Mouse (Mus musculus): ENCODE measurements around the gene Pparg. TPM values are rescaled to one million over a fixed set of nuclear protein-coding genes. Genes with fewer than 3 reads are reported as not detected.

The Pparg gene
- polyA plus RNA-seq, 1 experiment from 2014 or later, result not detected

DNA sequence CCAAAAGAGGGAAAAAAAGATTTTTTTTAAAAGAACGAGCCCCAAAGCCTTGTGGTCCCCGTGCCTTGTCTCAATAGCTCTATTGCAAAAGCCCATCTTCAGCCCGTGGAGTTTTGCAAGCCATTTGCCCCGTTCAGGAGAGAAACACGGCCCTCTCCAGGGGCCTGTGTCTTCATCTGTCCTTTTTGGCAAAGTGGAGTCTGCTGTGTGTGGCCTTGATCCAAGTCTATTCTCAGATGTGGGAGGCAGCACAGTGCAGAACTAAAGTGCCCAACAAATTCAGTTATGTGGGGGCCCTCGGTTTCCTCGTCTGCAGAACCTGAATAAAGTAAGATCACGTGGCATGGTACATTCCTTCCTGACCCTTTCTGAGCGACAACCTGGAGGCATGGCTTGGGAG is 162.4 kb downstream of the Pparg start:
- WGBS, result 75% methylated on average over 9 of the region's 9 CpGs
- no peaks in the 10 kb centered on the region for H3K4me1 ChIP-seq
- H3K27ac ChIP-seq, result no peak overlapping the region
- no peaks in the 10 kb centered on the region for H3K9me3 ChIP-seq (replicated peaks)
- H3K4me2 ChIP-seq, result no peak overlapping the region
- H3K27me3 ChIP-seq, result no peaks in the 10 kb centered on the region
- H3K9ac ChIP-seq, result no peak overlapping the region
- ATAC-seq, result no peak
- no peaks in the 10 kb centered on the region for H3K36me3 ChIP-seq (ENCODE audit: poor library complexity, severe bottlenecking)
- no peak overlapping the region for H3K4me3 ChIP-seq

GRCm38 (mm10) chr6:115524449-115524990 is 163.8 kb downstream of the Pparg start:
- Histone ChIP-seq H3K27ac (no peak overlapping the region), H3K36me3 (ENCODE audit: poor library complexity, severe bottlenecking) (no peaks in the 10 kb centered on the region), H3K4me1 (no peaks in the 10 kb centered on the region), H3K4me3 (no peak overlapping the region), H3K4me2 (no peak overlapping the region), H3K9me3 (replicated peaks) (no peaks in the 10 kb centered on the region), H3K27me3 (no peaks in the 10 kb centered on the region), H3K9ac (no peak overlapping the region)
- ATAC-seq, result no peak
- 91% methylated on average over 9 of the region's 9 CpGs for WGBS

- Histone ChIP-seq H3K9me3 (replicated peaks) (no peaks in the 10 kb centered on the region), H3K36me3 (ENCODE audit: poor library complexity, severe bottlenecking) (no peaks in the 10 kb centered on the region), H3K9ac (no peak overlapping the region), H3K4me2 (no peak overlapping the region), H3K4me1 (no peaks in the 10 kb centered on the region), H3K27ac (no peak overlapping the region), H3K27me3 (no peaks in the 10 kb centered on the region), H3K4me3 (no peak overlapping the region)
- 92% methylated on average over 3 of the region's 3 CpGs for WGBS
- ATAC-seq, result no peak
Measured at GRCm38 (mm10) chr6:115527418-115527817, 166.7 kb downstream of the Pparg start.

- no peaks in the 10 kb centered on the region for H3K36me3 ChIP-seq (ENCODE audit: poor library complexity, severe bottlenecking)
- ATAC-seq, result no peak
- no peaks in the 10 kb centered on the region for H3K27me3 ChIP-seq
- H3K9me3 ChIP-seq (replicated peaks), result no peaks in the 10 kb centered on the region
- H3K4me2 ChIP-seq, result no peak overlapping the region
- H3K9ac ChIP-seq, result no peak overlapping the region
- no peaks in the 10 kb centered on the region for H3K4me1 ChIP-seq
- no peak overlapping the region for H3K4me3 ChIP-seq
- 97% methylated on average over 4 of the region's 4 CpGs for WGBS
- H3K27ac ChIP-seq, result no peak overlapping the region
Measured at GRCm38 (mm10) chr6:115528372-115528771, 167.6 kb downstream of the Pparg start.

GRCm38 (mm10) chr6:115534617-115535016 is 173.9 kb downstream of the Pparg start:
- Histone ChIP-seq H3K4me2 (no peak overlapping the region), H3K9me3 (replicated peaks) (no peaks in the 10 kb centered on the region), H3K27ac (no peak overlapping the region), H3K27me3 (no peaks in the 10 kb centered on the region), H3K9ac (no peak overlapping the region), H3K4me3 (no peak overlapping the region), H3K36me3 (ENCODE audit: poor library complexity, severe bottlenecking) (no peaks in the 10 kb centered on the region), H3K4me1 (no peaks in the 10 kb centered on the region)
- 68% methylated on average over 7 of the region's 7 CpGs for WGBS
- peak; percentile 26; the same call in 1 of the 2 replicates for ATAC-seq

DNA sequence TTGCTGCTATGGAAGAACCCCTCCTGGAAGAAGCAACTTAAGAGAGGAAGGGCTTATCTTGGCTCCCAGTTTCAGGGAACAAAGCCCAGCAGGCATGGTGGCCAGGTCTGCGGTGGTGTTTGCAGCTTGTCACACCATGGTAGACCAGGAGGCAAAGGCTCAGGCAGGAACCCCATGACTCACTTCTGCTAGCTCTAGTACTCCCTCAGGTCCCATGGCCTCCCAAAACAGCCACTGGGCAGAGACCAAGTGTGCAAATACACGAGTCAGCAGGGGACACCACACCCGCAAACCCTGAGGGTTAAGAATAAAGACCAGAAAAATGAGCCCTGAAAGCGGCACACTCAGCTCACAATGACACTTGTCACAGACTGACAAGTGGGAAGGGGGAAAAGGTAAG is 175.4 kb downstream of the Pparg start:
- 65% methylated on average over 4 of the region's 4 CpGs for WGBS
- ATAC-seq, result no peak

GRCm38 (mm10) chr6:115538645-115539429 is 178.1 kb downstream of the Pparg start:
- WGBS, result 19% methylated on average over 26 of the region's 26 CpGs
- H3K4me1 ChIP-seq, result peaks cover 3% of the 10 kb centered on the region; the same call in 1 of the 2 replicates
- H3K27ac ChIP-seq, result no peak overlapping the region
- no peaks in the 10 kb centered on the region for H3K9me3 ChIP-seq (replicated peaks)
- H3K4me3 ChIP-seq, result peak overlapping the region; percentile 30
- H3K36me3 ChIP-seq (ENCODE audit: poor library complexity, severe bottlenecking), result no peaks in the 10 kb centered on the region
- H3K27me3 ChIP-seq, result no peaks in the 10 kb centered on the region
- ATAC-seq, result peak; percentile 85
- peak overlapping the region; percentile 67 for H3K9ac ChIP-seq
- peak overlapping the region; percentile 59 for H3K4me2 ChIP-seq

More for the DNA sequence above, 175.4 kb downstream of the Pparg start:
- Histone ChIP-seq H3K9me3 (replicated peaks) (no peaks in the 10 kb centered on the region), H3K4me2 (no peak overlapping the region), H3K4me1 (no peaks in the 10 kb centered on the region), H3K27ac (no peak overlapping the region), H3K9ac (no peak overlapping the region), H3K27me3 (no peaks in the 10 kb centered on the region), H3K36me3 (ENCODE audit: poor library complexity, severe bottlenecking) (no peaks in the 10 kb centered on the region), H3K4me3 (no peak overlapping the region)

Other genes with a start within 250 kb of the Pparg start
- gene Syn2, start 226.0 kb upstream of the Pparg start, polyA plus RNA-seq (2015; fragmentation: Nextera tagmentation; extraction: Ambion mirVana), result 15.6 and 18.3 TPM in 2 replicates
- not detected in 2 replicates for gene Gm17482, start 133.6 kb upstream of the Pparg start, polyA plus RNA-seq (2015; fragmentation: Nextera tagmentation; extraction: Ambion mirVana)
- 0.62 and 0.97 TPM in 2 replicates for gene Timp4, start 108.7 kb upstream of the Pparg start, polyA plus RNA-seq (2015; fragmentation: Nextera tagmentation; extraction: Ambion mirVana)
- 35.0 and 36.9 TPM in 2 replicates for gene Tsen2, start 183.7 kb downstream of the Pparg start, polyA plus RNA-seq (2015; fragmentation: Nextera tagmentation; extraction: Ambion mirVana)
- gene Mkrn2os, start 231.6 kb downstream of the Pparg start, polyA plus RNA-seq (2015; fragmentation: Nextera tagmentation; extraction: Ambion mirVana), result 0.30 and 0.39 TPM in 2 replicates
- 30.4 and 35.0 TPM in 2 replicates for gene Mkrn2, start 241.0 kb downstream of the Pparg start, polyA plus RNA-seq (2015; fragmentation: Nextera tagmentation; extraction: Ambion mirVana)